Mouse (Mus musculus) heart, embryonic 14.5 days (tissue): ENCODE data around the gene Inka1. TPM values are rescaled to one million over a fixed set of nuclear protein-coding genes. Genes with fewer than 3 reads are reported as not detected.

Experiments used
- ATAC-seq: fragments of 200-750 bp; cut with Nextera tagmentation; 2 replicates; pipeline ENCODE4 v1.8.0; 2017; ENCODE audit warnings: low read depth, moderate TSS enrichment; ENCODE audit not compliant: insufficient number of reproducible peaks, insufficient read depth, low FRiP score
- H3K27ac ChIP-seq, 2 experiments: fragments of 200-500 bp in 1 of 2; fragments of 300-500 bp in 1 of 2; sonication (generic) in 1 of 2; replicated peaks in 1 of 2; 2 replicates each; pipeline ENCODE4 v1.5.1; 2012 to 2014; ENCODE audit warnings: low read depth in 2 of 2, low read length in 2 of 2, control low read depth in 1 of 2, mild to moderate bottlenecking in 1 of 2, mixed read lengths in 1 of 2; ENCODE audit not compliant: control insufficient read depth in 1 of 2, insufficient read depth in 1 of 2
- H3K27me3 ChIP-seq: fragments of 300-500 bp; sonication (generic); 2 replicates; pipeline ENCODE4 v1.6.1; 2014; ENCODE audit warnings: mild to moderate bottlenecking, low read length, control low read depth; ENCODE audit not compliant: control insufficient read depth, insufficient read depth
- H3K36me3 ChIP-seq: fragments of 300-500 bp; sonication (generic); 2 replicates; pipeline ENCODE4 v1.6.1; 2014; ENCODE audit warnings: mild to moderate bottlenecking, control low read depth, low read length, mixed read lengths; ENCODE audit not compliant: control insufficient read depth, insufficient read depth
- H3K4me1 ChIP-seq, 2 experiments: fragments of 200-500 bp in 1 of 2; fragments of 300-500 bp in 1 of 2; sonication (generic) in 1 of 2; 2 replicates each; pipeline ENCODE4 v1.6.1; 2012 to 2014; ENCODE audit warnings: low read length in 2 of 2, control low read depth in 1 of 2, mixed read lengths in 1 of 2; ENCODE audit not compliant: control insufficient read depth in 2 of 2, insufficient read depth in 2 of 2
- H3K4me2 ChIP-seq: fragments of 300-500 bp; sonication (generic); 2 replicates; pipeline ENCODE4 v1.6.1; 2014; ENCODE audit warnings: mild to moderate bottlenecking, low read length
- H3K4me3 ChIP-seq, 2 experiments: fragments of 200-500 bp in 1 of 2; fragments of 300-500 bp in 1 of 2; sonication (generic) in 1 of 2; 2 replicates each; pipeline ENCODE4 v1.5.1; 2012 to 2014; ENCODE audit warnings: low read length in 2 of 2, mild to moderate bottlenecking in 2 of 2, control low read depth in 1 of 2, low read depth in 1 of 2, moderate library complexity in 1 of 2; ENCODE audit not compliant: control insufficient read depth in 1 of 2, insufficient read depth in 1 of 2
- H3K9ac ChIP-seq: fragments of 300-500 bp; sonication (generic); 2 replicates; pipeline ENCODE4 v1.6.1; 2014; ENCODE audit warnings: mild to moderate bottlenecking, low read length
- H3K9me3 ChIP-seq: fragments of 300-500 bp; sonication (generic); 2 replicates; pipeline ENCODE4 v1.6.1; 2016; ENCODE audit warnings: low read length, control low read depth; ENCODE audit not compliant: control insufficient read depth
- WGBS: fragments of 180-500 bp; shearing (Covaris S2); extraction: QIAGEN DNeasy Blood & Tissue Kit; methylation state at CpG from one replicate; pipeline ENCODE4 v1.1.7; 2014; 5-methylcytosine and 5-hydroxymethylcytosine counted together
- polyA plus RNA-seq: library from polyadenylated mRNA; unstranded; fragments of >200 nt; fragmentation: Nextera tagmentation; extraction: Ambion mirVana; gene quantifications from 2 replicates; pipeline ENCODE4 v1.2.1, GENCODE M21; 2014

Gene Inka1
- polyA plus RNA-seq, 1 experiment from 2014 or later: 49.2 TPM

DNA sequence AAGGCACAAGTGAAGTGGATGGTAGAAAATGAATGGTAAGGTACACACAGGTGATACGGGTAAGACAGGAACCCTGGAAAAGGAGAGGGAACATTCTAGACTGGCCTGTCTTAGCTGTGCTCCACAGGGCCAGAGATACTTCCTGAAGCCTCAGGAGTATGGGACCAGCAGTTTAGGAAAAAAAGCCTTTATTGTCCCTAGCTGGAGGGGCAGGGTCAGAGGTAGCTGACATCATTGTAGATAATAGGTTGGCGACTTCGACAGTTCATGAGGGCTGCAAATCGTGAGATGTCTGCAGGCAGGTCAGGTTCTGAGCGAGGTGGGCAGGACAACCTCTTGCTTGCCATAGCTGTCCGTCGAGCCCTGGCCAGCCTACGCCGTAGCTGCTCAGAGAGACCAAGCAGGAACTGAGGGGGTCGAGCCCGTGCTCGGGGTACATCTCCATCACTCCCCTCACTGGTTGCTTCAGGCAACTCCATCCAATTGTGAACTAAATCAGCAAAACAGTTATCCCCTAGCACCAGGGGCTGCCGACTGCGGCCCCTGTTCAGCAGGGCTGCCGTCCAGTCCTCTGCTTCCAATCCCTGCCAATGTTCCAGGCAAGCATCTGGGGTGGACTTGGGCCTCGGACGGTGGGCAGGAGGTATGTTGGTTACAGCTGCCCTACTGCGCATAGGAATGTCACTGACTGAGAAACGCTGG lies 1.5 kb downstream of the Inka1 start:
- Histone ChIP-seq H3K4me1 (peaks cover 44 to 49% of the 10 kb centered on the region in 2 experiments), H3K9me3 (no peaks in the 10 kb centered on the region), H3K36me3 (peaks cover 23% of the 10 kb centered on the region), H3K27me3 (no peaks in the 10 kb centered on the region), H3K27ac (peak overlapping the region; percentile 99 to 100), H3K4me2 (peak overlapping the region; percentile 85), H3K4me3 (peak overlapping the region; percentile 60 to 84), H3K9ac (peak overlapping the region; percentile 89)
- 48% methylated on average over 19 of the region's 19 CpGs for WGBS
- no peak for ATAC-seq

- H3K9ac ChIP-seq: peak overlapping the region; percentile 89
- H3K4me3 ChIP-seq: peak overlapping the region; percentile 60 to 84
- H3K9me3 ChIP-seq: no peaks in the 10 kb centered on the region
- H3K27ac ChIP-seq: peak overlapping the region; percentile 99 to 100
- no peaks in the 10 kb centered on the region for H3K27me3 ChIP-seq
- H3K4me1 ChIP-seq: peaks cover 44 to 49% of the 10 kb centered on the region in 2 experiments
- peaks cover 30% of the 10 kb centered on the region for H3K36me3 ChIP-seq
- ATAC-seq: peak; percentile 60
- WGBS: 8% methylated on average over 4 of the region's 4 CpGs
- peak overlapping the region; percentile 85 for H3K4me2 ChIP-seq
These were observed 2.2 kb downstream of the Inka1 start for GRCm38 (mm10) chr9:107983421-107983890.

- peak; percentile 79 for ATAC-seq
- H3K4me2 ChIP-seq: peak within 1 kb of the TSS; percentile 85
- H3K9ac ChIP-seq: peak within 1 kb of the TSS; percentile 89
- peak within 1 kb of the TSS; percentile 99 to 100 for H3K27ac ChIP-seq
- 8% methylated on average over 14 of the region's 14 CpGs for WGBS
- peaks cover 30% of the 10 kb centered on the region for H3K36me3 ChIP-seq
- no peaks in the 10 kb centered on the region for H3K27me3 ChIP-seq
- H3K9me3 ChIP-seq: no peaks in the 10 kb centered on the region
- H3K4me1 ChIP-seq: peaks cover 44 to 52% of the 10 kb centered on the region in 2 experiments
- H3K4me3 ChIP-seq: peak within 1 kb of the TSS; percentile 60 to 84
These were observed 2.9 kb downstream of the Inka1 start, which contains the start of gene Gm20661 for GRCm38 (mm10) chr9:107982681-107983346. Gene Gm20661, plus strand, starts transcription at chr9:107983058.

- Histone ChIP-seq H3K4me1 (peaks cover 44 to 58% of the 10 kb centered on the region in 2 experiments), H3K4me2 (peak overlapping the region; percentile 85), H3K36me3 (peaks cover 36% of the 10 kb centered on the region), H3K4me3 (peak overlapping the region; percentile 6 to 60; a peak in 1 of 4 replicates), H3K27me3 (no peaks in the 10 kb centered on the region), H3K9me3 (no peaks in the 10 kb centered on the region), H3K9ac (peak overlapping the region; percentile 89), H3K27ac (peak overlapping the region; percentile 99 to 100)
- ATAC-seq: peak; percentile 11; the same call in 1 of the 2 replicates
- WGBS: 42% methylated on average over 7 of the region's 7 CpGs
These were observed 3.7 kb downstream of the Inka1 start for GRCm38 (mm10) chr9:107981684-107982605.

- Histone ChIP-seq H3K4me2 (no peak overlapping the region), H3K4me3 (no peak overlapping the region), H3K9ac (no peak overlapping the region), H3K9me3 (no peaks in the 10 kb centered on the region), H3K36me3 (peaks cover 27% of the 10 kb centered on the region), H3K27me3 (no peaks in the 10 kb centered on the region), H3K4me1 (peaks cover 49 to 68% of the 10 kb centered on the region in 2 experiments), H3K27ac (no peak overlapping the region)
- ATAC-seq: no peak
- 81% methylated on average over 12 of the region's 12 CpGs for WGBS
These were observed 6.9 kb downstream of the Inka1 start for GRCm38 (mm10) chr9:107978815-107979214.

DNA sequence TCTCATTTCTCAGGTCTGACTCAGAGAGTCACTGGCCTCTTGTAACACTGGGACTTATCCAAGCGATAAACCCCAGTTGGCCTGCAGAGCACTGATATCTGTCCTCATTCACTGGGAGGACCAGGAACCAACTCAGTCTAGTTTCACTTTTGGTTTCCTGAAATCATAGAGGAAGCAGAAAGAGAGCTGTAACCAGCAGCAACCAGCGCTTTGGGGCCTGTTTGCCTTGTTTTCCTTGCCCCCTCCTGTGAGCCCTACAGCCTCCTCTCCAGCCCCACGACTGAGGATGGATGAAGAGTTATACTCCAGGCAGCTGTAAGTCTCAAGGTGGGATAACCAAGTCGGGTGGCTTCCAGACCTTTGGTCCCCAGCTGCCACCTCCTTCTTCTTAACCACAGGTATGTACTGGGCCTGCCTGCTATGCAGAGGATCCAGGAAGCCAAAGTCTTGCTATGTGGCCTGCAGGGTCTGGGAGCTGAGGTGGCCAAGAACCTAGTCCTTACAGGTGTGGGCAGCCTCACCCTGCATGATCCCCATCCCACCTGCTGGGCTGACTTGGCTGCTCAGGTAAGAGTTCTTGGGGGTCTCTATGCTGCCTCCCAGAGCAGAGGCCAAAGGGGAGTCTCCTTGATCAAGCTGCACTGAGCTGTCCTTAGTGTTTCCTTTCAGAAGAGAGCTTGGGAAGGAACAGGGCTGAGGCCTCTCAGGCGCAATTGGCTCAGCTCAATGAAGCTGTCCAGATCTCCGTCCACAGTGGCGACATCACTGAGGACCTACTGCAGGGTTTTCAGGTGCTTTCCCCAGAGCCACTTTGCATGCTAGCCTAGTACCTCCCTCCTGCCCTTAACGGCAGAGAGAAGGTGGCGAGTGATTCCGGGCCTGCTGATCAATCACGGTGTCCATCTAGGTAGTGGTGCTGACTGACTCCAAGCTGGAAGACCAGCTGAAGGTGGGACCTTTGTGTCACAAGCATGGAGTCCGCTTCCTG lies 10.0 kb downstream of the Inka1 start, which contains the start of gene Uba7:
Gene Uba7, plus strand, starts transcription at position 107 of the 988 bp plus-strand sequence.
- H3K4me3 ChIP-seq: peak within 1 kb of the TSS; percentile 35 to 36
- 32% methylated on average over 12 of the region's 12 CpGs for WGBS
- H3K36me3 ChIP-seq: peaks cover 27% of the 10 kb centered on the region
- H3K27ac ChIP-seq: peak within 1 kb of the TSS; percentile 91 to 93
- H3K9ac ChIP-seq: peak within 1 kb of the TSS; percentile 70
- peak within 1 kb of the TSS; percentile 72 for H3K4me2 ChIP-seq
- peak; percentile 46; the same call in 1 of the 2 replicates for ATAC-seq
- no peaks in the 10 kb centered on the region for H3K27me3 ChIP-seq
- H3K4me1 ChIP-seq: peaks cover 20 to 47% of the 10 kb centered on the region in 2 experiments
- no peaks in the 10 kb centered on the region for H3K9me3 ChIP-seq
